Mouse (Mus musculus) heart, embryonic 12.5 days (tissue): ENCODE results near the gene Mkks. TPM values are rescaled to one million over a fixed set of nuclear protein-coding genes. Genes with fewer than 3 reads are reported as not detected.
"Not testable (repeated sequence)": the region's sequence is repeated elsewhere in the genome, so short reads cannot be mapped to it uniquely, and the experiment has no call there.

ENCODE experiments used
- ATAC-seq: fragments of 200-750 bp; cut with Nextera tagmentation; 2 replicates; pipeline ENCODE4 v1.8.0; 2017; ENCODE audit warnings: moderate TSS enrichment, moderate library complexity; ENCODE audit not compliant: insufficient number of reproducible peaks, low FRiP score
- H3K27ac ChIP-seq: fragments of 300-500 bp; sonication (generic); 2 replicates; pipeline ENCODE4 v1.5.1; 2016; ENCODE audit warnings: mild to moderate bottlenecking, moderate library complexity; ENCODE audit not compliant: poor library complexity, severe bottlenecking
- H3K27me3 ChIP-seq: fragments of 300-500 bp; sonication (generic); replicated peaks from 2 replicates; pipeline ENCODE4 v1.6.1; 2016; ENCODE audit warnings: mild to moderate bottlenecking, moderate library complexity
- H3K36me3 ChIP-seq: fragments of 300-500 bp; sonication (generic); 2 replicates; pipeline ENCODE4 v1.6.1; 2016; ENCODE audit warnings: mild to moderate bottlenecking, moderate library complexity
- H3K4me1 ChIP-seq: fragments of 300-500 bp; sonication (generic); replicated peaks from 2 replicates; pipeline ENCODE4 v1.6.1; 2016; ENCODE audit warnings: mild to moderate bottlenecking
- H3K4me2 ChIP-seq: fragments of 300-500 bp; sonication (generic); 2 replicates; pipeline ENCODE4 v1.6.1; 2016; ENCODE audit warnings: mild to moderate bottlenecking, moderate library complexity
- H3K4me3 ChIP-seq: fragments of 300-500 bp; sonication (generic); 2 replicates; pipeline ENCODE4 v1.5.1; 2016; ENCODE audit warnings: mild to moderate bottlenecking
- H3K9ac ChIP-seq: fragments of 300-500 bp; sonication (generic); 2 replicates; pipeline ENCODE4 v1.6.1; 2016; ENCODE audit warnings: mild to moderate bottlenecking, moderate library complexity
- H3K9me3 ChIP-seq: fragments of 300-500 bp; sonication (generic); replicated peaks from 2 replicates; pipeline ENCODE4 v1.6.1; 2016; ENCODE audit warnings: mild to moderate bottlenecking, moderate library complexity
- WGBS: fragments of 180-500 bp; shearing (Covaris S2); methylation state at CpG from one replicate; pipeline ENCODE4 v1.1.7; 2016; 5-methylcytosine and 5-hydroxymethylcytosine counted together
- polyA plus RNA-seq: library from polyadenylated mRNA; unstranded; fragments of >200 nt; fragmentation: Nextera tagmentation; extraction: Ambion mirVana; gene quantifications from 2 replicates; pipeline ENCODE4 v1.2.1, GENCODE M21; 2016

Gene Mkks
- polyA plus RNA-seq, 1 experiment from 2014 or later: 18.5 TPM

DNA sequence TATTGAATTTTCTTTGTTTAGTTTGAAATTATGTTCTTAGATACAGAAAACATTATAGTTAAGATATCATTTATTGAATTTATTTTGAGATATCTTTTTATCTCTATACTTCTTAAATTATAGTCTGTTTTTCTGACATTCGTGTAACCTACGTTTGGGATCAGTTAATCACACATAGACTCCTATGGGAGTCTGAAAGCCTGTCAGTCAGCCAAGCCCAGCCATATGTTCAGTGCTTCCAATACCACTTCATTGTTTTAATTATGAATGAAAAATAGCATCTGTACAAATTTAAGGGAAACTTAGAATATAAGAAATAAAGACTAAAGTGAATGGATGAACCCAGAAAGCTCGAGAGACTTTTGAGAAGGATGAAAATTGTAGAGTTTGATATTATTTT lies 17.4 kb upstream of the Mkks start:
- 68% methylated on average over 3 of the region's 3 CpGs for WGBS
- no peak overlapping the region for H3K9ac ChIP-seq
- ATAC-seq: no peak
- H3K4me3 ChIP-seq: no peak overlapping the region
- peaks cover 10% of the 10 kb centered on the region; the same call in 1 of the 2 replicates for H3K4me1 ChIP-seq
- H3K4me2 ChIP-seq: no peak overlapping the region
- no peaks in the 10 kb centered on the region for H3K9me3 ChIP-seq
- no peak overlapping the region for H3K27ac ChIP-seq
- peaks cover 10% of the 10 kb centered on the region for H3K36me3 ChIP-seq
- no peaks in the 10 kb centered on the region for H3K27me3 ChIP-seq

DNA sequence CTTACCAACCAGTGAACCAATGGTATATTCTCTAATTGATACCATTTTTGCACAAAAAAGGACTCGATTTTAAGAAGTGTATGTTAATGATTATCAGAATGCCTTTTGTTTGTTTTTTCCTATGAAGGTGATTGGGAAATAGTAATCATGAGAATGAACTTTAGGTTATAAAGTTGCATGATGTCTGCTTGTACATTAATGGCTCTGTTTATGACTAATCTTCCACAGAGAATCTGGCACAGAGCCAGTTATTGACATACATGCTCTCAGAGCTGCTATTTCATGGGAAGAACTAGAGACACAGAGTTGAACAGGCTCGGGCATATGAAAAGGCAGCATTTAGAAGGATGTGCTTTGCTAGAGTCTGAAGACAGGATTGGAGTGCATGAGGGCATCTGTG lies 4.9 kb upstream of the Mkks start:
- Histone ChIP-seq H3K4me2 (no peak overlapping the region), H3K36me3 (no peaks in the 10 kb centered on the region), H3K27ac (no peak overlapping the region), H3K27me3 (no peaks in the 10 kb centered on the region), H3K9me3 (no peaks in the 10 kb centered on the region), H3K9ac (no peak overlapping the region), H3K4me1 (0 out of 2 replicates have a peak, but pooled peaks cover 6% of the 10 kb centered on the region), H3K4me3 (no peak overlapping the region)
- no peak for ATAC-seq
- WGBS: 81% methylated on average over 2 of the region's 2 CpGs

DNA sequence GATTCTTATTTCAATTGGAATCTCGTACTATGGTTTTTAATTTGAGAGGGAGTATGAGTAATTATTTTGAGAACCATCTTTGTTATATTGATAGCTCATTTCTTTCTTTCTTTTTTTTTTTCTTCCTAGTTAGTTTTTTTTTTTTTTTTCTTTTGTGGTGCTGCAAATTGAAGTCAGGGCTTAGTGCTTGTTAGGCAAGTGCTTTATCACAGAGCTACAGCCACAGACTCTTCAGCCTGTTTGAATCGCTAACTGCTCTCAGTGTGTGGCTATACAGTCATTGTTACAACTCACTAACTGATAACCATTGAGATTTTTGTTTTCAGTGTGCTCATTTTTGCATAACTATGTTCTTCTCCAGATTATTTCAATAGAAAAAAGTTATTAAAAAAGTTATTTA lies 3.3 kb upstream of the Mkks start:
- Histone ChIP-seq H3K27ac (no peak overlapping the region), H3K36me3 (no peaks in the 10 kb centered on the region), H3K4me1 (peaks cover 10% of the 10 kb centered on the region), H3K4me2 (no peak overlapping the region), H3K9me3 (no peaks in the 10 kb centered on the region), H3K4me3 (no peak overlapping the region), H3K9ac (no peak overlapping the region), H3K27me3 (no peaks in the 10 kb centered on the region)
- no peak for ATAC-seq
- 76% methylated on average over 2 of the region's 2 CpGs for WGBS

DNA sequence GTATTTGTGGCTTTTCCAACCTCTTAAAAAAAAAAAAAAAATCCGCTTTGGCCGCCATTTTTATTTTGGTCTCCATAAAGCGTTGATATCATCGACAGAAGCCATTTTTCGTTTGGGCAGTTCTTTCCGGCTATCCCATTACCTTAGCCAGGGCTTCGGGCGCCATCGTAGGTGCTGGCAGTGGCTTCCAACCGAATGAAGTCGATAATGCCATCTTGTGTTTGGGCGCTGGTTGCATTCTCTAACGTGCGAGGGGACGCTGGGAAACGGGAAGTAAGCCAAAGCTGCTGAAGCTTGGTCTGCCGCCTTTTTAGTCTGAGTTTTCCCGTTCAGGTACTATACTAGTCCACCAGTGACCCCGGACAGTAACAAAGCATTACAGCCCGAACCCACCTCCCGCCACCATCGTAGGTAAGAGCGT lies 772 bp upstream of the Mkks start:
- Histone ChIP-seq H3K4me2 (peak overlapping the region; percentile 47), H3K27ac (peak overlapping the region; percentile 37; the same call in 1 of the 2 replicates), H3K27me3 (no peaks in the 10 kb centered on the region), H3K4me1 (peaks cover 17% of the 10 kb centered on the region), H3K9ac (peak overlapping the region; percentile 72), H3K4me3 (peak overlapping the region; percentile 68), H3K36me3 (no peaks in the 10 kb centered on the region), H3K9me3 (no peaks in the 10 kb centered on the region)
- under 1% methylated on average over 23 of the region's 23 CpGs for WGBS
- peak; percentile 80 for ATAC-seq

DNA sequence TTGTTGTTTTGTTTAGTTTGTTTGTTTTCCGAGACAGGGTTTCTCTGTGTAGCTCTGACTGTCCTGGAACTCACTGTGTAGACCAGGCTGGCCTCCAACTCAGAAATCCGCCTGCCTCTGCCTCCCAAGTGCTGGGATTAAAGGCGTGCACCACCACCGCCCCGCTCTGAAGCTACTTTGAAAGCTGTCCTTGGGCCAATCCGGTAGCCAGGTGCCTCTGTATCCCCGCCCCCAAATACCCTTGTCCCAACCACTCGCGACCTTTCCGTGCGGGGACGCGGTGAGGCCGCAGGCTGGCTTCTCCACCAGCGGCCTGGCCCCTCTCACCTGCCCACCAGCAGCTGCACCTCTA lies 497 bp downstream of the Mkks start:
- Histone ChIP-seq H3K4me2 (peak overlapping the region; percentile 58), H3K27ac (peak overlapping the region; percentile 93), H3K9ac (peak overlapping the region; percentile 82), H3K4me3 (peak overlapping the region; percentile 68), H3K4me1 (peaks cover 17% of the 10 kb centered on the region)
- H3K9me3 ChIP-seq, H3K36me3 ChIP-seq, H3K27me3 ChIP-seq: not testable (repeated sequence)
- WGBS: 4% methylated on average over 15 of the region's 15 CpGs
- peak; percentile 81 for ATAC-seq

DNA sequence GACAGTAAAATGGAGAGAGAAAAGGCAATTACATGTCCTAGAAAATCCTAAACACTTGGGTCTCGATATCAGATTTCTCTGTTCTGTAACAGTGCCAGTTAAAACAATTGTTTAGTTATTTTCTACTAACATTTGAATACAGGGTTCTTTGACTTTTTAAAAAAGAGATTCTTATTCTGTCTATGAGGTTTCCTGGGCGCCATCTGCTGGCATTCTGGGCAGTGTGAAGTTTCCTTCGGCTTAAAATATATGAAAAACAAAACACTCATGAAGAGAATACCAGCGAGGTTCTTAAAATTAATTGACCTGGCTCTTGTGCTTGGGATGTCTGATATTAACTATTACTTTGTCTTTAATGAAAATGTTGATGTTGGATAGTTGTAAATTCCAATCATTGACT lies 4.3 kb downstream of the Mkks start:
- H3K4me2 ChIP-seq: no peak overlapping the region
- H3K27me3 ChIP-seq: no peaks in the 10 kb centered on the region
- no peak overlapping the region for H3K4me3 ChIP-seq
- ATAC-seq: no peak
- H3K36me3 ChIP-seq: peaks cover 35% of the 10 kb centered on the region
- no peak overlapping the region for H3K27ac ChIP-seq
- WGBS: 60% methylated on average over 4 of the region's 4 CpGs
- no peak overlapping the region for H3K9ac ChIP-seq
- H3K9me3 ChIP-seq: no peaks in the 10 kb centered on the region
- peaks cover 11% of the 10 kb centered on the region for H3K4me1 ChIP-seq

DNA sequence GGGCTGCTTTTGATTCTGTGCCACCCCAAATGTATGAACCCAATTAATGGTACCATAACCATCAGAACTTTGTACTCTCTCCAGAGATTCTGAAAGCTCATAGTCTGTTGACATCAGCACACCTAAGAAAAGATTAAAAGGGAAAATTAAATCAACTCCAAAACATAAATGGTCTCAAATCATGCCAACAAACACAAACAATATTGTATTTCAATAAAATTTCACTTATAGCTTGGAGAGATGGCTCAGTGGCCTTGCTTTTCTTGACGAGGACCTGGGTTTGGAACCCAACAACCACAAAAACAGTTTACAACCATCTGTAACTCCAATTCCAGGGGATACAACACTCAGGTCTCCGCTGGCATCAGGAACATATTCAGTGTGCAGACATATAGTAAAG lies 5.6 kb downstream of the Mkks start, which contains the start of gene AL731706.2:
Gene AL731706.2, minus strand, starts transcription at position 101 of the 400 bp plus-strand sequence.
- peaks cover 46% of the 10 kb centered on the region for H3K36me3 ChIP-seq
- WGBS: 98% methylated on average over 2 of the region's 2 CpGs

DNA sequence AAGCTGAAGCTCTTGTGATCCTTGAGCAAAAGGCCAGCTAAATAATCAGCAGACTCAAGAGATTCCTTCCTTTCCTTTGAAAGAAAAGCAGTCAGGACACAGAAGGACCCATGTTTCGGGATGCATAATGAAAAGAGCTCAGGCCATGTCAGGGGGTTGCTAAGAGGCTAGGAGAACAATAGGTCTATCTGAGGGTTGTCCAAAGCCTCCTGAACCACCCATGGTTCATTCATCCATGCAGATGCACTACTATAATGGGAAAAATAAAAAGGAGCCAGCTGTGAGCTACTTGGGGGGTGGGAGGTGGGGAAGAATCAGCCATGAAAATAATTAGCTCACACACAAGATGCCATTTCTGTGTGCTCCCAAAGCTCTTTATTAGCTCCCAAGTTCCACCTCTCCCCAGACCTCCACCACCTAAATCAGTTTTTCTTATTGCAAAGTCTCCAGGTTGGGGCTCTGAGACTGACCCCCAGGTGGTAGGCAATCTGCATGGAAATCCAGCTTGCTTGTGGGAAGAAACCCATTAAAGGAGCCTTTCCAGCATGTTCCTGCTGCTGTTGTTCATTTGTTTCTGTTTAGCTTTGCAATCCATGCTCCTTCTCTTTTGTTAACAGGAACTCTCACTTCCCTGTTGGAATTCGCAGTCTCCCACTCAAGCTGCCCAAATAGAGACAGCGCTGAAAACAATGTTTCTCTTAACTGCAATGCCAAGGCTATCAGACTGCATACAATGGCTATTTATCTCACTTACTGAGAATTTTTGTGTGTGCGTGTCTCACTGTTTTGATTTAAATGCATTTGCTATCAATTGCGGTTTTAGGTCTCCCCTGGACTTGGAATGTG lies 36.4 kb downstream of the Mkks start:
- H3K36me3 ChIP-seq: no peaks in the 10 kb centered on the region
- no peak overlapping the region for H3K4me2 ChIP-seq
- no peaks in the 10 kb centered on the region for H3K9me3 ChIP-seq
- no peak overlapping the region for H3K9ac ChIP-seq
- H3K27ac ChIP-seq: no peak overlapping the region
- H3K4me3 ChIP-seq: no peak overlapping the region
- H3K4me1 ChIP-seq: no peaks in the 10 kb centered on the region
- ATAC-seq: no peak
- 46% methylated on average over 5 of the region's 5 CpGs for WGBS
- no peaks in the 10 kb centered on the region for H3K27me3 ChIP-seq

More for the DNA sequence above, 5.6 kb downstream of the Mkks start, which contains the start of gene AL731706.2:
- no peak for ATAC-seq
- H3K4me2 ChIP-seq: no peak within 1 kb of the TSS
- peaks cover 11% of the 10 kb centered on the region for H3K4me1 ChIP-seq
- H3K4me3 ChIP-seq: no peak within 1 kb of the TSS
- no peaks in the 10 kb centered on the region for H3K9me3 ChIP-seq
- H3K27ac ChIP-seq: no peak within 1 kb of the TSS
- H3K9ac ChIP-seq: no peak within 1 kb of the TSS
- no peaks in the 10 kb centered on the region for H3K27me3 ChIP-seq

DNA sequence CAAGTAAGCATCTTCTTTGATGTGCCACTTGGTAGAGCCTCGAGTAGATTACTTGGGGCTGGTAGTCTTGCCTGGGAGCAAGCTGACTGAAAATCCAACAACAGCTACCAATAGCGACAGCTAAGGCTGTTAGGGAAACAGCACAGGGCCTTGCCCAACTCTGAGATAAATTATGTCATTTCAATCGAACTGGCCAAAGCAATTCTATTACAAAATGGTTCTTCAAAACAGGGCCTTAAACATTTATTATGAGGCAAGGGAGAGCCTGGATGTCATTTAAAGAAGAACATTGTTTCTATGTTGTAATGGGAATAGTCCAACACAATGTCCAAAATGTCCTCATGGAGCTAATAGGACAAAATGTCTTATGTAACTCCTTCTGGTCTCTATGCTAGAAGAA lies 40.8 kb downstream of the Mkks start:
- H3K27ac ChIP-seq: no peak overlapping the region
- ATAC-seq: no peak
- WGBS: 49% methylated on average over 3 of the region's 3 CpGs

DNA sequence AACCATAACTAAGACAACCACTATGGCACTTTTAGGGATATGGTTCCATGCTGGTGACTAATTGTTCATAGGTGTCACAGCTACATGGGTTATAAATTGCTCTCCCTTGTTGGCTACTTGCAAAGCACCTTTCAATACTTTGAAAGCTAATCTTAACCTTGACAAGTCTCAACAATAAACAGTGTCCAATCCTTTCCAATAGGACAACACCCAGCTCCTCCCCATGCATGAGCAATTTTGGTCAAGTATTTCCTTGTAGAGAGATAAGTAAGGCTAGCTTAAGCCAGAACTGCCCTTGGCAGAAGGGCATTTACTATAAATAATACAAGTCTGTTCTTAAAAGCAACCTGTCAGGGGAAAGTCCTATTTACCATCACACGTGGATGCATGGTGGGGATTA lies 53.2 kb downstream of the Mkks start:
- Histone ChIP-seq H3K27ac (no peak overlapping the region), H3K4me1 (peaks cover 13% of the 10 kb centered on the region), H3K4me2 (no peak overlapping the region), H3K36me3 (no peaks in the 10 kb centered on the region), H3K9ac (no peak overlapping the region), H3K27me3 (no peaks in the 10 kb centered on the region), H3K4me3 (no peak overlapping the region), H3K9me3 (no peaks in the 10 kb centered on the region)
- no peak for ATAC-seq
- 43% methylated on average over 1 of the region's 1 CpGs for WGBS

More for the DNA sequence above, 40.8 kb downstream of the Mkks start:
- H3K4me2 ChIP-seq: no peak overlapping the region
- H3K9ac ChIP-seq: no peak overlapping the region
- H3K4me3 ChIP-seq: no peak overlapping the region
- no peaks in the 10 kb centered on the region for H3K36me3 ChIP-seq
- H3K4me1 ChIP-seq: no peaks in the 10 kb centered on the region
- no peaks in the 10 kb centered on the region for H3K9me3 ChIP-seq
- no peaks in the 10 kb centered on the region for H3K27me3 ChIP-seq

DNA sequence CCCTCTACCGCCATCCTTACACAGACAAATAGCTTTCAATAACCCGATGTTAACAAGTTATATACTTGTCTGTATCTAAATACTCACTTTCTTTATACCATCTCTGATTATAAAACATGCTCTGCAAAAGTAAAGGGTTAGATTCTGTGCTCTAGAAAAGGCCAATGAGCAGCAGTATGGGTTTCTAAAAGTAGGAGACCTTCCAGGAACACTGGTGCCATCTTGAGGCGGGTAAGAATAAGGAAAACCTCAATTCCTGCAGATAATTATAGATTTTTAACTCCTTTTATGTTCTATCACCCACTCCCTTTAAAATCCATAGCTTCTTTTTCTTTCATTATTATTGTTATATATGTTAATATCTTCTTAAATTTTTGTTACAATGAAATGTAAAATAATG lies 55.3 kb downstream of the Mkks start:
- H3K9me3 ChIP-seq: no peaks in the 10 kb centered on the region
- H3K4me3 ChIP-seq: no peak overlapping the region
- WGBS: 54% methylated on average over 3 of the region's 3 CpGs
- no peak for ATAC-seq
- H3K27me3 ChIP-seq: no peaks in the 10 kb centered on the region
- H3K4me2 ChIP-seq: no peak overlapping the region
- H3K9ac ChIP-seq: no peak overlapping the region
- H3K4me1 ChIP-seq: peaks cover 15% of the 10 kb centered on the region
- no peaks in the 10 kb centered on the region for H3K36me3 ChIP-seq
- no peak overlapping the region for H3K27ac ChIP-seq

DNA sequence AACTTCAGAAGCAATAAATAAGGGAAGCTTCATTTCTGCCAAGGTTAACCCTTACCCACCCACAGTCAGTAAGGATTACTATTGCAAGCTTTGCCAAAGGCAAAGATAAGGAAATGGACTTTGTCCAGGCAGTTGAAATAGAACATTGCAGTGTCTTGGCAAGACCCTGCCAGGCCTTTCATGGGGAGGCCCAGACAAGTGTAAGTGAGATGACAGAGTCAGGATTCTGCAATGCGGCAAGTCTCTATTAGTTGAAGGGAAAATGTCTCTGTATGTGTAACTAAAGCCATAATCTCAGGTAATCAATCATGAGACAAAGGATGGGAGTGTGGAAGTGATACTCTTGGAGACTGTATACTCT lies 56.5 kb downstream of the Mkks start:
- no peak overlapping the region for H3K27ac ChIP-seq

More for the DNA sequence above, 56.5 kb downstream of the Mkks start:
- ATAC-seq: no peak
- Histone ChIP-seq H3K9ac (no peak overlapping the region), H3K36me3 (no peaks in the 10 kb centered on the region), H3K9me3 (no peaks in the 10 kb centered on the region), H3K4me2 (no peak overlapping the region), H3K4me3 (no peak overlapping the region), H3K4me1 (peaks cover 15% of the 10 kb centered on the region), H3K27me3 (no peaks in the 10 kb centered on the region)
- WGBS: 83% methylated on average over 1 of the region's 1 CpGs
